Mouse (Mus musculus) cerebellum, adult 11-12 months (tissue): ENCODE measurements around the gene Slc24a2.

ENCODE experiments used
- DNase-seq: peaks from one replicate; pipeline ENCODE4 v3.0.0; 2022

Gene Slc24a2

GRCm38 (mm10) chr4:87115726-87116125 is 114.6 kb downstream of the Slc24a2 start:
- DNase-seq, result no peak

- peak; percentile 19 for DNase-seq
Measured at GRCm38 (mm10) chr4:87109331-87110059, 120.8 kb downstream of the Slc24a2 start.

DNA sequence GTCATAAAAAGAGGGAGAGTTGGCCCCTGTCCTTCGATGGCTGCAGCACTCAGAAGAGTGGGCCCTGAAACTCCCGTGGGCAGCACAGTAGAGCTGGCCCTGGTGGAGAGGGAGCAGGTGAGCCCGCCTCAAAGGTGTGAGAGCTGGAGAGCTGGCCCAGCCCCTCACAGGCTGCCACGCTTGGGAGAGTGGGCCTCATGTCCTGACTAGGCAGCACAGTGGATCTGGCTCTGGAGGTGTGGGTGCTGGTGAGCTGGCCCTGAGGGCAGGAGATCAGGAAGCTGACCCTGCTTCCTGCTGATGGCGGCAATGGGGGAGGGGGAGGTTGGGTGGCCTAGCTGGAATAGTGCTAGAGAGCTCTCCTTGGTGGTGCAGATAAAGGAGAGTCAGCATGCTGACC is 129.3 kb downstream of the Slc24a2 start:
- DNase-seq, result no peak

GRCm38 (mm10) chr4:87096186-87096585 is 134.1 kb downstream of the Slc24a2 start:
- peak; percentile 18 for DNase-seq

GRCm38 (mm10) chr4:87093612-87094011 is 136.7 kb downstream of the Slc24a2 start:
- DNase-seq, result no peak

DNA sequence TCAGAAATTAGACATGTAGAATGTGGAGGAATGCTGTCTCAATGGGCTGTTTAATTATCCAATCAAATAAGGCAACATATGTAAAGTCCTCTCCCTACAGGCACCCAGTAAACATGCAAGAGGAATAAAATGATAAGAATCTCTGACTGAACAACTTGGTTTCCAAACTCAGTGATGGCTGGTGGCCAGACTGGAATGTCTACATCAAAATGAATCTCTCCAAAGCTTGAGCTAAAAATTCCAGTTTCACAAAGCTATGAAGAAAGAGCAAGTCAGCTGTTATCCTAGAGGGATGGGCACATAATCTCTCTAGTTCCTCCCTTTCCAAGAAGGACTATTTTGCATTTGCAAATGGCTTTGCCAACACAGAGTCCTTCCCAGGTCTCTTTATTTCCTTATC is 139.4 kb downstream of the Slc24a2 start:
- no peak for DNase-seq

DNA sequence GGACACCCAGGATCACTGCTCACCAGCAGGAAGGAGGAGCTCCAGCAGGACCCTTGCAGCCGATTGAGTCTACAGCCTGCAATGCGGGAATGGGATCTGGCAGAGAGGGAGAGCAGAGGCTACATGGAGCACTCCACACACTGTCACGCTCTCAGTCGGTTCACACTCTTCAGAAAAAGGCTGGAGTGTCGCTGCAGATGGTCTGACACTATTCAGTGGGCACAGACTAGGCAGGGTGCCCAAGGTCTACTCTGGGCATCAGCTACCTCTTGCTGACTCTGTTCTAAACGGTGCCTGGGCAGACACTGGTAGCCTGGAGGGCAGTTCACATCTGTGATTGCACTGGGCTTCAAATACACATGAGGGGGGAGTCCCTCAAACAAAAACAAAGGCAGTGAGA is 141.6 kb downstream of the Slc24a2 start:
- DNase-seq, result no peak

GRCm38 (mm10) chr4:87087597-87087996 is 142.7 kb downstream of the Slc24a2 start:
- DNase-seq, result no peak

GRCm38 (mm10) chr4:87086933-87087577 is 143.2 kb downstream of the Slc24a2 start:
- DNase-seq, result no peak

DNA sequence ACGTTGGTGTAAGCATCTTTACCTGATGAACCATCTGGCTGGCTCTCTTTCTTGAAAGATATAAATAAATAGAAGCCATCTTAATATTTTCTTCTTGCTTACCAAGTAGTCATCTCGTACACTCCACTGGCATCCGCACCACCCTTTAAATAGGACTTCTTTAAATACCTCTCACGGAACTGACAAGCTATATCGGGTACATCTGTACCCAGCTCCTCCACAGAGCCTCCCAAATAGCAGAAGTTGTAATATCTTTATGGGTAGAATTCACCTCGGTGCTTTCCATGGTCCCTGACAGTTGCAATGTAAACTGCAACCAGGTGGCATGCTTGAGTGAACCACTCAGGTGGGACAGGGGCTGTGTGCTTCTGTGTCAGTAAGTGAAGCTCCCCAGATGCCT is 149.0 kb downstream of the Slc24a2 start:
- DNase-seq, result no peak

- no peak for DNase-seq
Measured at GRCm38 (mm10) chr4:87079305-87079704, 151.0 kb downstream of the Slc24a2 start.

DNA sequence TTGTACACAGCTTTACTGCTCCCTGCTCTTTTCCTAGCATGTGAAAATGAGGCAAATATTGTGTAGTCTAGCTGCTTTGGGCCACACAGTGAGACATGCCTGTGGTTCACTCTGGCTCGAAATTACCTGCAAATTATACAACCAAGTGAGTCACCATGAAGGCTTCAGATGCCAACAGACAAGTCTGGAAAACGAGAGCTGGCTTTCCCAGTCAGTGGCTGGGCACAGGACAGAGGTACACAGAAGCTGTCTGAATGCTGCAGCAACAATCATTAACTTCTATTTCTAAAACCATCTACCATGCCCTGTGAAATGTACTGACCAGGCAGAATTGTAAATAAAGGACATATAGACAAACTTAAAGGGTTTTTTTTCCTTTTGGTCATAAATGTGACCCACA is 151.6 kb downstream of the Slc24a2 start:
- no peak for DNase-seq

- no peak for DNase-seq
Measured at GRCm38 (mm10) chr4:87075761-87076160, 154.5 kb downstream of the Slc24a2 start.

- no peak for DNase-seq
Measured at GRCm38 (mm10) chr4:87068121-87068520, 162.2 kb downstream of the Slc24a2 start.

DNA sequence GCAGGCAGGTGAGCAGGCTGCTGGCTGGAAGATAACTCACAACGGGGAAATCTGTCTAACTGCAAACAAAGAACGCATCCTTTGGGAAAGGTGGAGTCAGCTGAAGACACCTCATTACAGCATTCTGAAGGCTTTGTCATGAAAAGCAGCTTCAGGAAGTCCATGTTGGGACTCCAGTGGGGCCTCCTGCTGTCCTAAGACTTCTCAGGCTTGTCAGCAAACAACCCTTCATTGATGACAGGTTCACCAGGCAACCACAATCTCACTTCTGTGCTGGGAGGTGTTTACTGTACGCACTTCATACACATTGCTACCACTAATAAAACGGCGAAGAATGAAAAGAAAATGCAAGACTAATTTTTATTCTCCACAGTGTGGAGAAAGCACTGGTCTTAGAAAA is 165.1 kb downstream of the Slc24a2 start:
- no peak for DNase-seq

- DNase-seq, result no peak
Measured at GRCm38 (mm10) chr4:87064561-87064960, 165.7 kb downstream of the Slc24a2 start.

DNA sequence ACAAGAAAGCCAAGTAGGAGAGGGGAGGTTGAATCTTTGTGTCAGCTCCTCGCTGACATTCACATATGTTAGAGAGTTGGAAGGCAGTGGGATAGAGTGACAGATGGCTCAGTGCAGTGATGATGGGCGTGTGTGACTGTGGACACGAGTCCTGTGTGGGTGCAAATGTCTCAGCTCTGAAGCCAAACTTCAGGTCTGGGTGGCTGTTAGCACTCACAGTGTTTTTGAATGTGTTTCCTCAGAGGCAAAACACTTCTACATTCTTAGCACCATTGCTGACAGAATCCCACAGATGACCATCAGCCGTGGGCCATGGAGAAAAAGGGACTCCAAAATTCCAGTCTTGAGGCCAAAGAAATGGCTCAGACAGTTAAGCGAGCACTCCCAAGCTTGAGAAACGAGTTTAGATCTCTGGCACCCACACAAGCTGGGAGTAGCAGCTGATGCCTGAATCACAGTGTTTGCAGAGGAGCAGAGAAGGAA is 167.5 kb downstream of the Slc24a2 start:
- no peak for DNase-seq

DNA sequence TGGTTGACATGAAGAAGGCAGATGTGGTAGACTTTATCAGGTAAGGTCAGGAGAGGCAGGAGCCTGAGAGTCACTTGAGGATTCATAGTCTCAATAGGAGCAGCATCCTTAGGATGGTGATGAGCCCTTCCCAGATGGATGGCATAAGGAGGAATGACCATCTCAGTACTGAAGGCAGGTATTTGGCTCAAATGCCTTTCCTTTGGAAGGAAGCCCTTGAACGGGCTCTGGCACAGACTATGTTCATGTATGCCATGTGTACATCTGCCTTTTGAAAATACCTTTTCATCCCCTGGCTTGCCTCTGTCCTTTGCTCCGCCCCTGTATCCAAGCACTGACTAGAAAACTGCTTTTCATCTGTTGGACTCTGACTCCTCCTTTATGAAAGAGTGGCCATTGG is 168.6 kb downstream of the Slc24a2 start:
- DNase-seq, result no peak

DNA sequence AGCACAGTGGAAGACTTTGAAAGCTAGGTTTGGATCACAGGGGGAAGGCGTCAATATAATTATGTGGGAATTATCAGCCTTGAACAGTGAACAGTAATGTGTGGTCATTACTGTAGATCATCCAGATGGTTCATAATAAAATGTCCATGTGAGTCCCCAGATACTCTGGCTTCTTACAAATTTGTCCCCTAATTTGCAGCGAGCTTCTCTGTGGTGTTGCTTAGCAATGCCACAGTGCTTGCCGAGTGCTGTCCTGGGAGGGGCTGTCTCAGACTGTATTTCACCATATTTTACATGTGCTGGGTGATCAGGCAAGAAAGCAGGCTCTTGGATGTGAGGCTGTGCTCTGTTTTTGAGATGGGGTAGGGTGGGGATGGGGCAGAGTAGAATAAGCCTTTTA is 172.7 kb downstream of the Slc24a2 start:
- no peak for DNase-seq

DNA sequence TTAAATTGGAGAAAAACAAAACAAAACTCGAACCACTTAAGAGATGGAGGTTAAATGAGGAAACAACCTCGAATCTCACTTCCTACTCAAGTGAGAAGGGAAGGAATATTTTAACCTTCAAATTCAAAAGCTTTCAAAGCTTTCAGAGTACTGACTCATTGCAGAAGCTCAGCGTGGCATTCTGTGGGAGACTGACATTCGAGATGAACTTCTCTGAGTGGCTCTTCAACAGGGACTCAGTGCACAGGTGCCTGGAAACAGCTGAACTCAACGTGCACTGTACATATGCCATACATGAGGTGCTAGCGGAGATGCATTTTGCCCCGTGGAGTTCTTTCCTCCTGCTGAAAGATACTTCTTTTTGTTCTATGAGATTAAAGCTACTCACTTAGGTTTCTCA is 174.5 kb downstream of the Slc24a2 start:
- DNase-seq, result no peak

GRCm38 (mm10) chr4:87052881-87053280 is 177.4 kb downstream of the Slc24a2 start:
- DNase-seq, result no peak

- no peak for DNase-seq
Measured at GRCm38 (mm10) chr4:87049061-87049460, 181.2 kb downstream of the Slc24a2 start.

- no peak for DNase-seq
Measured at GRCm38 (mm10) chr4:87047131-87047530, 183.1 kb downstream of the Slc24a2 start.

DNA sequence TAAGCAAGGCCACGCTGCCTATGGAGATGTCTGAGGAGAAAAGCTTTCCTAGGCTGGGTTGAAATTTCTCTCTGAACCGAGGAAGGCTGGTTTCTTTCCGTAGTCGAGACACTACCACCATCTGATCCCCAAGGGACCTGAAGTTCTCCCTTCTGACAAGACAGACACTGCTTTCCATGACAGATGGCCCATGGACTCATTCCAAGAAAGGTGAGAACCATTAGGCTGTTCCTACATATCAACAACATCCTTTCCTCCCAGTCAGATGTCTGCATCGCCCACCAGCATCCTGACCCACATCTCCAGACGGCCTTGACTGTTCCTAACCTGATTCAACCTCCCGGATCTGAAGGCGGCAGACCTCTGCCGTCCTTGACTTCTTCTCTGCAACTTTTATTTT is 187.0 kb downstream of the Slc24a2 start:
- DNase-seq, result no peak
